Mouse (Mus musculus): Measurements from ENCODE around the gene Olfr293.

Olfr293 gene

GRCm38 (mm10) chr7:86648761-86649160, at the start of gene Olfr293:
Gene Olfr293, plus strand, starts transcription at chr7:86649061.
- DNase-seq = no peak

- no peak for DNase-seq
Measured at GRCm38 (mm10) chr7:86616543-86616942, 32.3 kb upstream of the Olfr293 start, which contains the start of gene Olfr294. Gene Olfr294, minus strand, starts transcription at chr7:86616643.

GRCm38 (mm10) chr7:86688030-86688429, 39.2 kb downstream of the Olfr293 start, which contains the start of gene Olfr292:
Gene Olfr292, plus strand, starts transcription at chr7:86688330.
- DNase-seq = no peak
